Mouse (Mus musculus) kidney, adult 2 months (tissue): ENCODE measurements around the gene Rpl10a.

Experiments
- CTCF ChIP-seq: fragments of 200-500 bp; conservative IDR thresholded peaks from 2 replicates; pipeline ENCODE4 v1.5.1; 2011; ENCODE audit warnings: low read depth, mild to moderate bottlenecking, control low read depth, low read length, moderate library complexity, mixed read lengths; ENCODE audit not compliant: insufficient read depth, insufficient read length
- POLR2A ChIP-seq: fragments of 200-500 bp; IDR thresholded peaks from one replicate; pipeline ENCODE4 v1.6.1; 2011; ENCODE audit warnings: low read depth, low read length, control low read depth

DNA sequence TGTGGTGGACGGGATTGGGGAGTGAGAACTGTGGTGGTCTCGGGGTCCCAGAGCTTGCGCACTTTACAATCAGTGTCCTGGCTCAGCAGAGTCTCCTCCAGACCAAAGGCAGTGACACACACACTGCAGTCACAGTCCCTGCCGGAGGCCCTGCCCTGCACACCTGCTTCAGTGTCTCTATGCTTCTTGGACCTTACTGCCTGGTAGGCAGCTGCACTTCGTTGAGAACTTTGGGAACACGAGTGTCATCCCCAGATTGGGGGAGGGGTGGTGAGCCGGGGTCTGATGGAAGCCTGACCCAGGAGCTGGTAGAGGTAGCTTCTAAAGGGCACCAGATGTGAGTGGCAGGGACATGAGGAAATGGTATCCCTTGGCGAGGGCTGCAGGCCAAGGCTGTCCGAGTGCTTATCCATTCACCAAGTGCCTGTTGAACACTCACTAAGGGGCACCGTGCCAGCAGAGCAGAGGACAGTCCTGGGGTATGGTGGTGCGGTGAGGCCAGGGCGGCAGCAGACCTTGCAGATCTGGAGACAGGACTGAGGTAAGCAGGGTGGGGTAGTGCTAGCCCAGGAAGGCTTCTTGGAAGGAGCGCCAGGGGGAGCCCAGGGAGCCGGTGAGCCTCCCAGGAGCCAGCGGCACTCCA is 48.4 kb upstream of the Rpl10a start:
- TF ChIP-seq POLR2A (no peak), CTCF (no peak)
